In genomic region chr15:8562776-8563175, GRCm38 (mm10) we compare ENCODE assay signal across 30 mouse cellular contexts. TPM values are rescaled to one million over a fixed set of nuclear protein-coding genes. Genes with fewer than 3 reads are reported as not detected.
"Had no signal": no experiment of that assay in that cellular context is flagged by ENCODE, and none has a peak within 500 bp of the region (broad histone marks: within the 10 kb centered on the region; RNA-seq: fewer than 3 reads in every experiment).

No protein-coding gene starts in this region.

- H3K4me3 ChIP-seq: left cerebral cortex, adult 2 months; limb, embryonic 12.5 days; limb, embryonic 15.5 days; midbrain, embryonic 12.5 days; midbrain, embryonic 15.5 days; neural tube, embryonic 13.5 days had no signal

- ATAC-seq: liver, postnatal 0 days; lung, postnatal 0 days; midbrain, embryonic 15.5 days had no signal

- H3K36me3 ChIP-seq: limb, embryonic 12.5 days; limb, embryonic 15.5 days; midbrain, embryonic 12.5 days; midbrain, embryonic 15.5 days; neural tube, embryonic 13.5 days had no signal

- H3K27me3 ChIP-seq: midbrain, embryonic 15.5 days had no signal

- DNase-seq: kidney, adult 18-20 months; kidney, adult 9 months; kidney, postnatal 14 days; kidney, postnatal 4 days; layer of hippocampus, adult 9-11 months; liver, postnatal 0 days; lung, embryonic 14.5 days; retina, postnatal 1 day; right cerebral cortex, postnatal 25 days; thymus, adult 18-20 months; thymus, postnatal 14 days had no signal

- H3K4me2 ChIP-seq: limb, embryonic 12.5 days; limb, embryonic 15.5 days; liver, embryonic 11.5 days; lung, embryonic 14.5 days; midbrain, embryonic 12.5 days; midbrain, embryonic 15.5 days; neural tube, embryonic 13.5 days had no signal

RNA-seq across cellular contexts. Expression of gene Gm2310, which starts 43.0 kb away (rescaled TPM):
- total RNA-seq: layer of hippocampus, adult 18-20 months; layer of hippocampus, postnatal 25 days; left cerebral cortex, adult 2 months; left cerebral cortex, postnatal 10 days; left cerebral cortex, postnatal 36 days; neutrophil, adult 5-6 weeks had no signal
- polyA plus RNA-seq: kidney, embryonic 16.5 days; limb, embryonic 12.5 days; limb, embryonic 15.5 days; liver, embryonic 11.5 days; liver, embryonic 14.5 days; liver, postnatal 0 days; lung, embryonic 14.5 days; lung, postnatal 0 days; midbrain, embryonic 12.5 days; midbrain, embryonic 15.5 days; neural tube, embryonic 13.5 days; small intestine, adult 2 months; spleen, adult 2 months; stomach, embryonic 16.5 days; testis, adult 2 months had no signal
